Mouse (Mus musculus): Measurements from ENCODE around the gene Fbrsl1. TPM values are rescaled to one million over a fixed set of nuclear protein-coding genes. Genes with fewer than 3 reads are reported as not detected.
"Not testable (repeated sequence)": the region's sequence is repeated elsewhere in the genome, so short reads cannot be mapped to it uniquely, and the experiment has no call there.

Fbrsl1 gene
- total RNA-seq, 2 experiments from 2014 or later, result 66.3 TPM

DNA sequence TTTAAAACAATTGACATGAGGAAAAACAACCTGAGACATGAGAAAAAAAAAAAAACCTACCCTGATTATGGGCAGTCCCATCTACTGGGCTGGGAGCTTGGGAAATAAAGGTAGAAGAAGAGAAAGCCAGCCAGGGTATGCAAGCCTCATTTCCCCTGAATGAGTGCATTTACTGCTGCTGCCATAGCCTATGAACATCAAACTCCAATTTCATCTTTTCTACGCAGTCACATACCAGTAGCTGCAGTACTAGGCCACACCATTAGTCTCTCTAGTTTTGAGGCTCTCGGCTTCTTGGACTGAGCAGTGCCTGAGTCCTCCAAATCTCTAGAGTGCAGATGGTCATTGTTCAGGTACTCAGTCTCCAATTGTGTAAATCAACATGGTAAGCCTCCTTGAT, 14.3 kb upstream of the Fbrsl1 start:
- intact Hi-C loops (cut with DNase I), result no loop called here
- DNase-seq (ENCODE audit: extremely low spot score in 1 of 2, low spot score in 2 of 2), result no peak

DNA sequence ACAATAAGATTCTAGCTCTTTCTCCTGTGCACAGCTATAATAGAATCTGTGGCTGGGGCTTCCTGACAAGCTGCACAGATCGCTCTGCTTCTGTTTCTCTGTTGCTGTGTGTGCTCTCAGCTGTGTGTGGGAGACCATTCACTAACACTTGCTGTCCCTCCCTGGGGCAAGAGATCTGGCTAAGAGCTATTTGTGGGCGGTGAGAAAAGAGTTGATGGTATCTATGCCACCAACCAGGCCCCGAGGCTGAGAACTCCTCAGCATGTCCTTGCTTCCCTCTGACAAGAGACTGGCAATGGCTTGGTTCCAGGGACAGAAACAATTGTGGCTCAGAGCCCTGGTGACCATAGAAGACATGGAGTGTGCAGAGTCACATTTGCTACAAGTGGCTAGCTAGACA, 10.6 kb upstream of the Fbrsl1 start:
- intact Hi-C loops (cut with DNase I), result no loop called here
- DNase-seq (ENCODE audit: extremely low spot score in 1 of 2, low spot score in 2 of 2), result peak in 1 of 2 experiments; percentile 42

DNA sequence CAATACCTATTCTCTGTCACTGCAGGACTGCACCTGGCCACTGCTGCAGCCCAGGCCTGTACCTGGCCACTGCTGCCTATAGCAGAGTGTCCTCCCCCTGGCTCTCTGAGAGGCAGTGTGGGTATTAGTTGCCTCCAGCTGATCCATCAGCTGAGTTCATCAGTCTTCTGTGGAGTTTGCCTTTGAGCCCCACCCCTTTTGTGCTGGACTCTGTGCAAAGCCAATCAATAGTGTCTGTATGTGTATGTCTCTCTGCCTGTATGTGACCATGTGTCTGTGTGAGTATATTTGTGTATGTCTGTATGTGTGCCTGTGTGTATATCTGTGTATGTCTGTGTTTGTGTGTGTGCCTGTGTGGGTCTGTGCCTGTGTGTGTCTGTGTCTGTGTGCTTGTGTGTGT, 7.0 kb upstream of the Fbrsl1 start:
- no peak for DNase-seq (ENCODE audit: extremely low spot score in 1 of 2, low spot score in 2 of 2)
- intact Hi-C loops (cut with DNase I), result no loop called here

DNA sequence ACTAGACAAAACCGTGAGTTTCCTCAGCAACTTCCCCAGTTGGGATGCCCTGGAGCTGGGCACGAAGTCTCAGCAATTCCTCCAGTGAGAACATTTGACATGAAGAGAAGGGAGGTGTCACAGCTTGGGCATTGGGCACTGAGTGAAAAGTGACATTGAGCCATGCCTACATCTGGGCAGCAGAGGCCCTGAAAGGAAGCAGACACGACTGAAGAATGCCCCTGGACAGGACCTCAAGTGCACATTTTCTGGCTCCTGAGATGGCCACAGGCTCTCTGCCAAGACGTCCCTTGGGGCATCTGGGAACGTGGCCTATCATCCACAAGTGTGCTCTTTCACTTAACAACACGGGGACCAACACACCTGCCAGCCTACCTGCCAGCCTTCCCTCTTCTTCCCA, 991 bp upstream of the Fbrsl1 start:
- peak in 1 of 2 experiments; percentile 34 for DNase-seq (ENCODE audit: extremely low spot score in 1 of 2, low spot score in 2 of 2)
- intact Hi-C loops (cut with DNase I), result no loop called here

GRCm38 (mm10) chr5:110447720-110448435, 425 bp downstream of the Fbrsl1 start:
- intact Hi-C loops (cut with DNase I), result no loop called here
- peak in 1 of 2 experiments; percentile 62 for DNase-seq (ENCODE audit: extremely low spot score in 1 of 2, low spot score in 2 of 2)

DNA sequence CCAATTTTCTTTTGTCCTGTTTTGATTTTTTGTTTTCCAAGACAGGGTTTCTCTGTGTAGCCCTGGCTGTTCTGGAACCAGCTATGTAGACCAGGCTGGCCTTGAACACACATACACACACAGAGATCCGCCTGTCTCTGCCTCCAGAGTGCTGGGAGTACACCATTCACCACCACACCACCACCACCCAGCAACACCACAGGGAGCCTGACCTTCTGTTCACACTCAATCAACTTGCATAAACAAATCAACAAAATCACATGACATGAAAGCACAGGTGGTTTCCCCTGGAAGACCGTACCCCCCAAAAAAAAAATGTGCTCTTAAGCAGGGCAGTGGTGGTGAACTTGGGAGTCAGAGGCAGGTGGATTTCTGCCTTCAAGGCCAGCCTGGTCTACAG, 3.8 kb downstream of the Fbrsl1 start:
- intact Hi-C loops (cut with DNase I), result no loop called here
- no peak for DNase-seq (ENCODE audit: extremely low spot score in 1 of 2, low spot score in 2 of 2)

DNA sequence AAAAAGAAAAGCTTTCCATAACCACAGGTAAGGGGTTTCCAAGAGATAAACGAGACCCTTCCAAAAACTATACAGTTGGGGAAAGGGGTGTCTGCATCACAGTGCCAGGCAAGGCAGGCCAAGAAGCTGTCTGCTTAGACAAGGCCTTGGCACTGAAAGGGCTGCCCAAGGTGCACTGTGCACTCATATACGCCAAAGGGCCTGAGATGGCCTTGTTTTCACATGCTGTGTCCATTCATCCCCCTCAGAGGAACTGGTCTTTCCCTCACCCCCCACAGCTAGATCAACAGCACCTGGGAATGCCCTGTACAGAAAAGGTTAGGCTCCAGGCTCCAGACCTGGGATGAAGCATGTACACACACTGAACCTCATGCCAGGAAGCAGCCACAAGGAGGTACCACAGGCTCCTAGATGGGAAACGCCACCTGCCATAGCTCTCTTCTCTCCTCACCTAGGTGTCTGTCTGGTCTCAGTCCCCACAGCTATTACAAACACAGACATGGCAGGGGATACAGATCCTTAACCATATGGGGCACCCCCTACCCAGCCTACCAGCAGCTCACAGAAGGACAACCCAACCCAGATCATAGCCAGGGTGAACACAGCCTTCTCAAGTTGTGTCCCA, 5.2 kb downstream of the Fbrsl1 start:
- DNase-seq (ENCODE audit: extremely low spot score in 1 of 2, low spot score in 2 of 2), result no peak
- intact Hi-C loops (cut with DNase I), result no loop called here

GRCm38 (mm10) chr5:110439565-110440310, 8.6 kb downstream of the Fbrsl1 start:
- intact Hi-C loops (cut with DNase I), result no loop called here
- peak in 1 of 2 experiments; percentile 30 for DNase-seq (ENCODE audit: extremely low spot score in 1 of 2, low spot score in 2 of 2)

DNA sequence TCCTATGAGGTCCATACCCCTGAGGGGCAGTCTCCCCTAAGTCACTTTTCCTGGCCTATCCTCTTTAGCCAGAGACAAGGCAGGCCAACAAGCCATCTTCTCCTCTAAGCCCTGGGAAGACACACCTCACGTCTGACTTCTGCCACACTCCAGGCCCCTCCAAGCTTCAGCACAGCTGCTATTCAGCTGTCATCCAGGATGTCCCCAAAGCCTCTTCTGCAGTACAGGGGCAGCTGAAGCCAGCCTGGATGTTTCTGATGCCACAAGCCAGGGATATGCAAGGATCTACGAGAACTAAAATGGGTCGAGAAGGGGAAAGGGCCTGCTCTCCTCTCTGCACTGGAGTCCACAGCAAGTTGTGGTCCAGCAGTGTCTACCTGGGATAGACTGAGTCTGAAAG, 9.7 kb downstream of the Fbrsl1 start:
- intact Hi-C loops (cut with DNase I), result no loop called here
- no peak for DNase-seq (ENCODE audit: extremely low spot score in 1 of 2, low spot score in 2 of 2)

DNA sequence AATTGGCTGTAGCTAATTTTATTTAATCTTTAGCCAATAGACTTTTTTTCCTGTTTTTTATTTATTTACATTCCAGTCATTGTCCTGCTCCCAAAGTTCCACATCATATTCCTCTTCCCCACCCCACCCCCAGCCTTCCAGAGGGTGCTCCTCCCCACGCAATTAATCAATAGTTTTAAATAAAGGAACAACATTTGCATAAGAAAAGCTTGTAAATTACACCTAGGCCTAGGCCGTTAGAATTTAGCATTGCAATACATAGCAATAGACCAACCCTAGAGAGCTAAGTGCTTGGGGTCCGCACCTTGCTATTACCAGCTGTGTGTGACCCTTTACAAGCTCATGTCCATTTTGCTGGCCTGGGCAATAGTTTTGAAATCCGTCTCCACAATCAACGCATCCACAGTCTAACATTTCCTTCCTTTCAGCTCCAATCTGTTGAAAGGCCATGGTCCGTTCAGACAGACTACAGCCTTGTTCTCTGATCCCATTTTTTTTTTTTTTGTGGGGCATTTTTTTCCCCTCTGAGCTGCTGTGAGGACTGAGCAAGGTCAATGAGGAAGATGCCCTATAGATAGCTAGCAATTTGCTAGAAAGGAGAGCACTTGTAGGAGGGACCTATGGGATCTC, 10.6 kb downstream of the Fbrsl1 start:
- no peak for DNase-seq (ENCODE audit: extremely low spot score in 1 of 2, low spot score in 2 of 2)
- intact Hi-C loops (cut with DNase I), result no loop called here

GRCm38 (mm10) chr5:110436166-110436565, 12.1 kb downstream of the Fbrsl1 start:
- intact Hi-C loops (cut with DNase I); DNase-seq (ENCODE audit: extremely low spot score in 1 of 2, low spot score in 2 of 2): not testable (repeated sequence)

DNA sequence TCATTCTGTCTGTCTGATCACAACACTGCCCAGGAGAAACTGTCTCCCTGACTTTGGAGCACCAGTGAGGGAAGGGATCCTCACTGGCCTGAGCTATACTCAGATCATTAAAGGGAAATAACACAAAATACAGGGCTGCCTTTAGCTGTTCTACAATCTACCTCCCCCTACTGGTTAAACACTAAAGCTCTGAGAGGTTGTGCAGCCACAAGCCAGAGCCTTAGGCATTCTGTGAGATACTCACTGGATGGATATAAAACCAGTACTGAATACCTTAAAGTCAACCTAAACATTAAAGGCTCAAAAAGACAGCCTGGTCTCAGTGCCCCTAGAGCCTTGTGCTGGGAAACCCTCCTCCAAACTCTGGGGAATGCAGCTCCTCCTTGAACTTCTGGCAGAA, 13.5 kb downstream of the Fbrsl1 start:
- DNase-seq (ENCODE audit: extremely low spot score in 1 of 2, low spot score in 2 of 2), result no peak
- intact Hi-C loops (cut with DNase I), result loop anchor here (5.0 kb wide), 1 partner anchor 73 kb away; no protein-coding TSS in a partner anchor

DNA sequence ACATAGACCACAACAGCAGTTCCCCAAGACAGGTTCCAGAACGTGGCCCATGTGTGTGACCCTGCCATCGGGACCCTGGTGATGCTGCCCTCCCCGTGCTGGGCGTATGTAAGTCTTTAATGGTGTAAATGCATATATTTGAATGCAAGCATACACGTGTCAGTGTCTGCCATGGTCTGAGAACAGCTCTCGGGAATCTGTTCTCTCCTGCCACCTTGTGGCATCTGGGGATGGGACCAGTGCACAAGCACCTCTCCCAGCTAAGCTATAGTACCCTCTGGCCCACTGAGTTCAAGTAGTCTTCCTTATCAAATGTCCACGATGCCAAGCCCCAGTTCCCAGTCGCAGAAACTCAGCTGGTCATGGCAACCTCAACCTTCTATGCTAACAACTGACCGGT, 19.3 kb downstream of the Fbrsl1 start:
- DNase-seq (ENCODE audit: extremely low spot score in 1 of 2, low spot score in 2 of 2), result peak in 1 of 2 experiments; percentile 72
- intact Hi-C loops (cut with DNase I), result loop anchor here (5.0 kb wide), 1 partner anchor 42 kb away; no protein-coding TSS in a partner anchor

GRCm38 (mm10) chr5:110428290-110428689, 20.0 kb downstream of the Fbrsl1 start:
- DNase-seq (ENCODE audit: extremely low spot score in 1 of 2, low spot score in 2 of 2), result no peak
- intact Hi-C loops (cut with DNase I), result loop anchor here (5.0 kb wide), 1 partner anchor 41 kb away; no protein-coding TSS in a partner anchor

DNA sequence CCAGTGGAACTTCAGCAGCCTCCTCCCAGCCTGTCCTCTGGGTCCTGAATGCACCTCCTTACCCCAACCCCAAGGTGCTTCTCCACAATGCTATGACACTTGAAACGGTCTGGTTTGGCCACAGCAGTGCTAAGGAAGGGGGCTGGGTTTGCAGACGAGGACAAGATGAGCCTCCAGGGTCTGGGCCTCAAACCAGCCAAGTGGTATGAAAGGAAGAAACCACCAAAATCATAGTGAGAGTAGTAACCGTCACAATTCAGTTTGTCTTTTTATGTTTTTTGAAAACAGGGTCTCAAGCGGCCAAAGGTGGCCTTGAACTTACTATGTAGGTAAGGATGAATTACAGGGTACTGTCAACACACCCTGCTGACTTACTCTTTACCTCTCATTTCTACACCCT, 23.1 kb downstream of the Fbrsl1 start:
- DNase-seq (ENCODE audit: extremely low spot score in 1 of 2, low spot score in 2 of 2), result no peak
- intact Hi-C loops (cut with DNase I), result loop anchor here (5.0 kb wide), 1 partner anchor 38 kb away; no protein-coding TSS in a partner anchor

- intact Hi-C loops (cut with DNase I), result no loop called here
- no peak for DNase-seq (ENCODE audit: extremely low spot score in 1 of 2, low spot score in 2 of 2)
Measured at GRCm38 (mm10) chr5:110424204-110424603, 24.1 kb downstream of the Fbrsl1 start.

GRCm38 (mm10) chr5:110421393-110421792, 26.9 kb downstream of the Fbrsl1 start:
- intact Hi-C loops (cut with DNase I), result no loop called here
- DNase-seq (ENCODE audit: extremely low spot score in 1 of 2, low spot score in 2 of 2), result no peak

DNA sequence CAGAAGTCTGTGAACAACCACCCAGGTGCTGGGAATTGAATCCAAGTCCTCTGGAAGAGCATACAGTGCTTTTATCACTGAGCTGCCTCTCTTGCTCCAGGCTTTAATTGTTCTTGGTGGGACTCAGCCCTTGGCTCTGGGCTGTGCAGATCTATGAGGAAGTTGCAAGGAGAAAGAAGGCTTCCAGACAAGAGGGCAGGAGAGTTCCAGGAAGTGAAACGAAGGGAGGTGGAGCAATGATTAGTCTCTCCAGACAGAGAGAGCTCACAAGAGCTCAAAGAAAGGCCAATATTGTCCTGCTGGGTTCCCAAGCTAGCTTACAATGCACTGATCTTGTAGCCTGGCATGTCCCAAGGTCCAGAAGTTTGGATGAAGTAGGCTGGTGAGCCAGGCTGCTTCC, 27.4 kb downstream of the Fbrsl1 start:
- intact Hi-C loops (cut with DNase I), result no loop called here
- DNase-seq (ENCODE audit: extremely low spot score in 1 of 2, low spot score in 2 of 2), result no peak

DNA sequence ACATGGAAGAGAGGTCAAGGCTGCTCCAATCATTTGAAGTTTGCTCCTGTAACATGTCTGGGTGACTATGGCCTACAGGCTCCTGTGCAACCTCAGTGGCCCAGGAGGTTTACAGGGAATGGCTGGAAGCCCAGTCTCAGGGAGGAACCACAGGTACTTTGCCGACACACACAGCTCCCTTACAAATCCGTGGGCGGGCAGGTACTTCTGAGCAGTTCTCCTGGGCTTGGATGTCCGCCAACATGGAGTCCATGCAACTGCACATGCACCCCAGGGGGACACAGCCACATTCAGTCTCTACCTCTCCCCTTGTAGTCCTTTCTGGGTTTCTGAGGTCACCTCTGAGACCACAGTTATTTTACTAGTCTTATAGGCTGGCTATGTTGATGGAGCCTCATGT, 28.1 kb downstream of the Fbrsl1 start:
- intact Hi-C loops (cut with DNase I), result no loop called here
- peak in 1 of 2 experiments; percentile 42 for DNase-seq (ENCODE audit: extremely low spot score in 1 of 2, low spot score in 2 of 2)
